Comparison of ENCODE assay signal across 14 mouse cellular contexts in the genomic region with DNA sequence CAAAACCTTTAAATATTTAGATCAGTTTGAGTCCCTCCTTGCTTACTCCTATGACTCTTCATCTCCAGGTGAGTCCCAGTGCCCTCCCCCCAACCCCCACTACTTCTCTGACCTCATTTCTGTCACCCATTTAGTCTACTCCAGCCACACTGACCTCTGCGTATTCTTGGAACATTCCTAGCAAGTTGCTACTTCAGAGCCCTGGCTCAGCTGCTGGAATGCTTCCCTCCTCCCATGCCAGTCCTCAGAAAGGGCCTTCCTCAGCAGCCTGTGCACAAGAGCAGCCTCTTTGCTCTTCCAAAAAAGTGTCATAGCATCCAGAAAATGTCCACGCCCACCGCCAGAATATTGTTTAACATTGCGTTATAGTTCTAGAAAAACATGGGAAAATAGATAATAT. TPM values are rescaled to one million over a fixed set of nuclear protein-coding genes. Genes with fewer than 3 reads are reported as not detected.
A peak's percentile ranks its signal among the peaks of the same experiment; 100 is the strongest.
DNase-seq lines count a peak whose midpoint lies in the region; ATAC-seq lines count a peak whose summit lies in the region.
"Had no signal": no experiment of that assay in that cellular context is flagged by ENCODE, and none has a peak within 500 bp of the region (broad histone marks: within the 10 kb centered on the region; RNA-seq: fewer than 3 reads in every experiment).

No protein-coding gene starts in this region.

- DNase-seq in kidney, adult 8-10 months: peak; percentile 41 to 44
- DNase-seq in heart, embryonic 10.5 days (ENCODE audit: low spot score): no peak
- DNase-seq in kidney, adult 9 months: peak; percentile 50
- no peak for DNase-seq in spleen, postnatal 14 days (ENCODE audit: low spot score in 2 of 2)
- no peak for DNase-seq in right cerebral cortex, postnatal 10 days (ENCODE audit: low spot score in 2 of 2)
- no peak for DNase-seq in midbrain, embryonic 14.5 days
- DNase-seq: left cerebral cortex, postnatal 4 days; liver, postnatal 0 days; right cerebral cortex, postnatal 25 days; thymus, postnatal 4 days had no signal

- H3K4me1 ChIP-seq in kidney, embryonic 16.5 days (ENCODE audit: insufficient read depth, low read length): peaks cover 7% of the 10 kb centered on the region; the same call in 1 of the 2 replicates
- peaks cover 39% of the 10 kb centered on the region for H3K4me1 ChIP-seq in heart, embryonic 10.5 days
- H3K4me1 ChIP-seq in midbrain, embryonic 14.5 days (ENCODE audit: control insufficient read depth, insufficient read depth, low read length): no peaks in the 10 kb centered on the region
- H3K4me1 ChIP-seq: midbrain, embryonic 15.5 days had no signal

- no peak overlapping the region for H3K27ac ChIP-seq in kidney, embryonic 16.5 days (ENCODE audit: low read length)
- peak overlapping the region; percentile 53; the same call in 1 of the 2 replicates for H3K27ac ChIP-seq in heart, embryonic 10.5 days
- H3K27ac ChIP-seq in midbrain, embryonic 14.5 days (replicated peaks; ENCODE audit: low read depth, low read length): no peak overlapping the region
- H3K27ac ChIP-seq: midbrain, embryonic 15.5 days; stomach, embryonic 15.5 days had no signal

- no peaks in the 10 kb centered on the region for H3K36me3 ChIP-seq in kidney, embryonic 16.5 days (ENCODE audit: insufficient read depth, low read length)
- H3K36me3 ChIP-seq in heart, embryonic 10.5 days: no peaks in the 10 kb centered on the region
- H3K36me3 ChIP-seq in midbrain, embryonic 14.5 days (ENCODE audit: control insufficient read depth, insufficient read depth, low read length): no peaks in the 10 kb centered on the region
- H3K36me3 ChIP-seq: midbrain, embryonic 15.5 days; stomach, embryonic 15.5 days had no signal

- WGBS in kidney, embryonic 16.5 days: 83% methylated on average over 4 of the region's 4 CpGs
- WGBS in heart, embryonic 10.5 days: 65% methylated on average over 4 of the region's 4 CpGs
- 98% methylated on average over 4 of the region's 4 CpGs for WGBS in midbrain, embryonic 14.5 days

- H3K4me2 ChIP-seq in kidney, embryonic 16.5 days (replicated peaks; ENCODE audit: low read depth, low read length): no peak overlapping the region
- no peak overlapping the region for H3K4me2 ChIP-seq in midbrain, embryonic 14.5 days (ENCODE audit: low read length)
- H3K4me2 ChIP-seq: midbrain, embryonic 15.5 days; stomach, embryonic 15.5 days had no signal

- no peak overlapping the region for H3K9ac ChIP-seq in kidney, embryonic 16.5 days (replicated peaks; ENCODE audit: low read length)
- no peak overlapping the region for H3K9ac ChIP-seq in midbrain, embryonic 14.5 days (replicated peaks; ENCODE audit: low read length)
- H3K9ac ChIP-seq: liver, postnatal 0 days; midbrain, embryonic 15.5 days; stomach, embryonic 15.5 days had no signal

- no peaks in the 10 kb centered on the region for H3K27me3 ChIP-seq in kidney, embryonic 16.5 days (ENCODE audit: insufficient read depth, low read length)
- no peaks in the 10 kb centered on the region for H3K27me3 ChIP-seq in heart, embryonic 10.5 days (ENCODE audit: insufficient read depth, poor library complexity, severe bottlenecking)
- no peaks in the 10 kb centered on the region for H3K27me3 ChIP-seq in midbrain, embryonic 14.5 days (ENCODE audit: control insufficient read depth, insufficient read depth, low read length)
- H3K27me3 ChIP-seq: CH12.LX; midbrain, embryonic 15.5 days; stomach, embryonic 15.5 days had no signal

- H3K9me3 ChIP-seq in kidney, embryonic 16.5 days (ENCODE audit: low read length): no peaks in the 10 kb centered on the region
- H3K9me3 ChIP-seq in heart, embryonic 10.5 days: no peaks in the 10 kb centered on the region
- H3K9me3 ChIP-seq in midbrain, embryonic 14.5 days (ENCODE audit: control insufficient read depth, low read length): no peaks in the 10 kb centered on the region
- H3K9me3 ChIP-seq: midbrain, embryonic 15.5 days; stomach, embryonic 15.5 days had no signal

- ATAC-seq in kidney, embryonic 16.5 days (ENCODE audit: low FRiP score, low TSS enrichment): no peak
- no peak for ATAC-seq in midbrain, embryonic 14.5 days (ENCODE audit: low FRiP score, low TSS enrichment)
- ATAC-seq: liver, postnatal 0 days; midbrain, embryonic 15.5 days had no signal

- H3K4me3 ChIP-seq in kidney, embryonic 16.5 days (ENCODE audit: low read length): no peak overlapping the region
- H3K4me3 ChIP-seq in heart, embryonic 10.5 days: no peak overlapping the region
- H3K4me3 ChIP-seq in midbrain, embryonic 14.5 days (replicated peaks; ENCODE audit: low read depth, low read length): no peak overlapping the region
- H3K4me3 ChIP-seq: midbrain, embryonic 15.5 days; stomach, embryonic 15.5 days had no signal

RNA-seq across cellular contexts. Expression of gene Rras2, which starts 52.4 kb away (rescaled TPM):
- 33.6 and 36.4 TPM in 2 replicates for polyA plus RNA-seq in kidney, embryonic 16.5 days (2015; fragmentation: Nextera tagmentation; extraction: Ambion mirVana)
- polyA plus RNA-seq in heart, embryonic 10.5 days (2016; fragmentation: Nextera tagmentation; extraction: Ambion mirVana): 51.8 and 57.5 TPM in 2 replicates
- polyA plus RNA-seq in midbrain, embryonic 14.5 days (2014; fragmentation: Nextera tagmentation; extraction: Ambion mirVana): 18.2 and 23.9 TPM in 2 replicates

Comparison
In these comparisons a context has a peak if more than half of its experiments do, and no peak if none do; other contexts are left out.
1. DNase-seq: peak in kidney, adult 8-10 months (2 of 2) and kidney, adult 9 months (single experiment); none in heart, embryonic 10.5 days (single experiment), spleen, postnatal 14 days (0 of 2), right cerebral cortex, postnatal 10 days (0 of 2) and midbrain, embryonic 14.5 days (single experiment).